Mouse (Mus musculus) mammary gland, adult 2 months (tissue): ENCODE measurements around the gene Trim12c. TPM values are rescaled to one million over a fixed set of nuclear protein-coding genes. Genes with fewer than 3 reads are reported as not detected.

Experiments used
- polyA plus RNA-seq: library from polyadenylated mRNA; depleted of rRNA; stranded (reverse); fragments of >200 nt; gene quantifications from 2 replicates; pipeline ENCODE4 v1.2.3, GENCODE M21; 2012; ENCODE audit warnings: low replicate concordance; rRNA removed

Gene Trim12c
- polyA plus RNA-seq, result 3.1 and 6.3 TPM in 2 replicates

DNA sequence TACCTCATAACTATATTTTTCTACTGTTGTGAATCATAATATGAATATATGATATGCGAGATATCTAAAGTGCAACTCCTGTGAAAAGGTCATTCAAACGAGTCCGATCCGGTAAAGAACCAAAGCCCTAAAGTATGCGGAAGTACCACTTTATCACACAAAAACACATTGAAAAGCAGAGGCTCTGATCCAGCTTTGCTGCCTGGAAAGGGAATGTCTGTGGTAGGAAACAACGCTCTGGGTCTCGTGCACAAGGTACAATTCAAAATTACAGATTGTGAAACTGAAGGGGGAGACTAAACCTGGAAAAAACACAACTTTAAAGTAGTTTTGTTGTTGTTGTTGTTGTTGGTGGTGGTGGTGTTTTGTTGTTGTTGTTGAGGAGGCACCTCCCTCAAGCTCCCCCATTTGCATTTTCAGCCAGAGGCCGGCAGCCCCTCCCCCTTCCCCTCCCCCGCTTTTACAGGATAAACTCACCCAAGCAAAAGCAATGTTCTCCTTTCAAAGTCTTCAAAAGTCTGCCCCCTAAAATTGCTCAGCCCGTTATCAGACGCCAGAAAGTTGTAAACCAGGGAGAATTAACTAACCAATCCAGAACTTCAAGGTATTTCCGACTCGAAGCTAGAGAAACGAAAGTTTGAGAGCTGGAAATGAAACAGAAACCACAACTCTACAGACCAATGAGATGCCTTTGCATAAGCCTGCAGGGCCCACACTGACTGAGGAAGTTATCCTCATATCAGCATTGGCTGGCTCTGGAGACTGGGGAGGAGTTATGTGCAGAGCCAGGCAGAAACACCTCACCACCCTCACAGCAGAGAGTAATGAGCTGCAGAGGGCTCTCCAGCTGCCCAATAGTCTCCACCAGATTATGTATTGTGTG, at the start of gene Trim12c:
Gene Trim12c, minus strand, starts transcription at position 646 of the 883 bp plus-strand sequence.

DNA sequence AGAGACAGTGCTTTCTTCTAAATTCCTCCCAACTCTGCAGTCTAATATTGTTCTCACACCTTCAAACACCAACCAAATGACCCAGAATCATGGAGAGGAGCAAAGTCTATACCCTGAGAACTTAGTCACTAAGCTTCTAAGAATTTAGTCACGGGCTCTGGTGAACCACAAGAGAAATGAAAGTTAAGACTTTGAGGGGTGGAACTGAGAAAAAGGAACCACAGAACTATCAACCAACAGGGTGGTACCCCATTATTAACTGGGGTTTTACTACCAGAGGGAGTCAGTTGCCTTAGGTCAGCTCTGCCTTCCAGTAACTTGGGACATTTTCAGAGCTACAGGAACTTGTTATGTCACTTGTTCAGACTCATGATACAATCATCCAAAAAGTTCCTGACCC, 47.5 kb upstream of the Trim12c start, which contains the start of gene Trim30c:
Gene Trim30c, minus strand, starts transcription at position 140 of the 400 bp plus-strand sequence.

DNA sequence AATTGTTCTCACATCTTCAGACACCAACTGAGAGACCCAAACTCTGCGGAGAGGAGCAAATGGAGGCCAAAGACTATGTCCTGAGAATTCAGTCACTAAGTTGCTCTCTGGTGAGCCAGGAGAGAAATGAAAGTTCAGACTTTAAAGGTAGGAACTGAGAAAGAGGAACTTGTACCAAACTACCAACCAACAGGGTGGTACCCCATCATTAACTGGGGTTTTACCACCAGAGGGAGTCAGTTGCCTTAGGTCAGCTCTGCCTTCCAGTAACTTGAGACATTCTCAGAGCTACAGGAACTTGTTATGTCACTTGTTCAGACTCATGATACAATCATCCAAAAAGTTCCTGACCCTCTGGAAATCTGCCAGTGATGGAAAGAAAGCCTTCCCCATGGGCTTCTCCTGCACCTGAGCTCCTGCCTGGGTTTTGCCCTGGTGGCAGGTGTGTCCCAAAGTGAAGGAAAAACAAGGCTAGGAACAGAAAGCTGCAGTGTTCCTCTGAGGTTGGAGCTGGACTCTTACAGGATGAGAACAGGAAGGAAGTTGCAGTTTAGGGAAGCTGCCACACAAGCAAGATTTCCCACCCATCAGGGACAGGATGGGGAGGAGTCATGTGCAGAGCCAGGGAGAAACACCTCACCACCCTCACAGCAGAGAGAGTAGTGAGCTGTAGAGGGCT, 16.7 kb upstream of the Trim12c start, which contains the start of gene Trim30b:
Gene Trim30b, minus strand, starts transcription at position 149 of the 679 bp plus-strand sequence.

GRCm38 (mm10) chr7:104329171-104329570, 24.0 kb downstream of the Trim12c start, which contains the start of gene Trim34b:
TSS of gene Trim34b (plus strand) at chr7:104329471.

GRCm38 (mm10) chr7:104315369-104316080, 37.6 kb downstream of the Trim12c start, which contains the start of gene Trim12a:
TSS of gene Trim12a (minus strand) at chr7:104315466.

Other genes starting within 250 kb of the Trim12c start
- not detected in 2 replicates for gene Olfr646, start 248.5 kb downstream of the Trim12c start, polyA plus RNA-seq
- gene Ubqln5, start 223.5 kb downstream of the Trim12c start, polyA plus RNA-seq, result not detected in 2 replicates
- gene Olfr643, start 216.0 kb downstream of the Trim12c start, polyA plus RNA-seq, result not detected in 2 replicates
- gene Ubqln3, start 210.1 kb downstream of the Trim12c start, polyA plus RNA-seq, result not detected in 2 replicates
- gene Ubqlnl, start 202.8 kb downstream of the Trim12c start, polyA plus RNA-seq, result not detected in 2 replicates
- gene Olfm5, start 188.5 kb downstream of the Trim12c start, polyA plus RNA-seq, result not detected in 2 replicates
- gene Olfr648, start 170.0 kb downstream of the Trim12c start, polyA plus RNA-seq, result not detected in 2 replicates
- not detected in 2 replicates for gene Olfr649, start 157.4 kb downstream of the Trim12c start, polyA plus RNA-seq
- gene Trim6, start 134.6 kb downstream of the Trim12c start, polyA plus RNA-seq, result 0.97 and 1.1 TPM in 2 replicates
- gene Trim34a, start 108.9 kb downstream of the Trim12c start, polyA plus RNA-seq, result 10.2 and 25.5 TPM in 2 replicates
- gene Trim5, start 65.3 kb downstream of the Trim12c start, polyA plus RNA-seq, result 0.94 and 2.2 TPM in 2 replicates
- 5.0 and 10.4 TPM in 2 replicates for gene Trim12a, start 37.9 kb downstream of the Trim12c start, polyA plus RNA-seq
- gene Trim34b, start 23.9 kb downstream of the Trim12c start, polyA plus RNA-seq, result 3.1 and 4.1 TPM in 2 replicates
- 0.74 and 1.5 TPM in 2 replicates for gene Trim30b, start 16.5 kb upstream of the Trim12c start, polyA plus RNA-seq
- gene Trim30c, start 47.5 kb upstream of the Trim12c start, polyA plus RNA-seq, result 0.27 and 0.29 TPM in 2 replicates
- 5.6 and 13.5 TPM in 2 replicates for gene Trim30a, start 111.8 kb upstream of the Trim12c start, polyA plus RNA-seq
- gene Trim30d, start 154.5 kb upstream of the Trim12c start, polyA plus RNA-seq, result 2.2 and 8.1 TPM in 2 replicates
- gene Olfr651, start 196.8 kb upstream of the Trim12c start, polyA plus RNA-seq, result not detected in 2 replicates
- not detected in 2 replicates for gene Olfr652, start 207.5 kb upstream of the Trim12c start, polyA plus RNA-seq
- not detected in 2 replicates for gene Olfr653, start 224.0 kb upstream of the Trim12c start, polyA plus RNA-seq
- not detected in 2 replicates for gene Olfr654, start 233.7 kb upstream of the Trim12c start, polyA plus RNA-seq
- not detected in 2 replicates for gene Olfr655, start 248.4 kb upstream of the Trim12c start, polyA plus RNA-seq